Mouse (Mus musculus) lung, embryonic 14.5 days (tissue): ENCODE measurements around the gene Fank1. TPM values are rescaled to one million over a fixed set of nuclear protein-coding genes. Genes with fewer than 3 reads are reported as not detected.

Source experiments
- ATAC-seq: fragments of 200-750 bp; cut with Nextera tagmentation; 2 replicates; pipeline ENCODE4 v1.8.0; 2017; ENCODE audit warnings: mild to moderate bottlenecking, moderate TSS enrichment, moderate library complexity; ENCODE audit not compliant: insufficient read depth
- DNase-seq: peaks from one replicate; pipeline ENCODE4 v3.0.0-alpha.2; 2015
- H3K27ac ChIP-seq: fragments of 300-500 bp; sonication (generic); 2 replicates; pipeline ENCODE4 v1.5.1; 2014; ENCODE audit warnings: low read depth, mild to moderate bottlenecking, moderate library complexity
- H3K27me3 ChIP-seq: fragments of 300-500 bp; sonication (generic); 2 replicates; pipeline ENCODE4 v1.6.1; 2014; ENCODE audit warnings: low read length, control low read depth; ENCODE audit not compliant: insufficient read depth
- H3K36me3 ChIP-seq: fragments of 300-500 bp; sonication (generic); 2 replicates; pipeline ENCODE4 v1.6.1; 2014; ENCODE audit warnings: control low read depth; ENCODE audit not compliant: insufficient read depth
- H3K4me1 ChIP-seq: fragments of 300-500 bp; sonication (generic); 2 replicates; pipeline ENCODE4 v1.6.1; 2014; ENCODE audit warnings: antibody characterized with exemption, control low read depth; ENCODE audit not compliant: insufficient read depth
- H3K4me2 ChIP-seq: fragments of 300-500 bp; sonication (generic); 2 replicates; pipeline ENCODE4 v1.6.1; 2014; ENCODE audit warnings: mild to moderate bottlenecking
- H3K4me3 ChIP-seq: fragments of 300-500 bp; sonication (generic); 2 replicates; pipeline ENCODE4 v1.5.1; 2014; ENCODE audit warnings: low read depth, low read length
- H3K9ac ChIP-seq: fragments of 300-500 bp; sonication (generic); 2 replicates; pipeline ENCODE4 v1.6.1; 2014
- H3K9me3 ChIP-seq: fragments of 300-500 bp; sonication (generic); 2 replicates; pipeline ENCODE4 v1.6.1; 2016; ENCODE audit warnings: low read depth, low read length, control low read depth
- CTCF ChIP-seq: IDR thresholded peaks from 2 replicates; pipeline ENCODE4 v1.5.1; 2016; ENCODE audit warnings: antibody characterized with exemption, low read depth
- WGBS: fragments of 180-500 bp; shearing (Covaris S2); extraction: QIAGEN DNeasy Blood & Tissue Kit; methylation state at CpG from one replicate; pipeline ENCODE4 v1.1.7; 2014; 5-methylcytosine and 5-hydroxymethylcytosine counted together
- polyA plus RNA-seq: library from polyadenylated mRNA; unstranded; fragments of >200 nt; fragmentation: Nextera tagmentation; extraction: Ambion mirVana; gene quantifications from 2 replicates; pipeline ENCODE4 v1.2.1, GENCODE M21; 2014

Gene Fank1
- polyA plus RNA-seq, 1 experiment from 2014 or later, result 0.29 TPM

DNA sequence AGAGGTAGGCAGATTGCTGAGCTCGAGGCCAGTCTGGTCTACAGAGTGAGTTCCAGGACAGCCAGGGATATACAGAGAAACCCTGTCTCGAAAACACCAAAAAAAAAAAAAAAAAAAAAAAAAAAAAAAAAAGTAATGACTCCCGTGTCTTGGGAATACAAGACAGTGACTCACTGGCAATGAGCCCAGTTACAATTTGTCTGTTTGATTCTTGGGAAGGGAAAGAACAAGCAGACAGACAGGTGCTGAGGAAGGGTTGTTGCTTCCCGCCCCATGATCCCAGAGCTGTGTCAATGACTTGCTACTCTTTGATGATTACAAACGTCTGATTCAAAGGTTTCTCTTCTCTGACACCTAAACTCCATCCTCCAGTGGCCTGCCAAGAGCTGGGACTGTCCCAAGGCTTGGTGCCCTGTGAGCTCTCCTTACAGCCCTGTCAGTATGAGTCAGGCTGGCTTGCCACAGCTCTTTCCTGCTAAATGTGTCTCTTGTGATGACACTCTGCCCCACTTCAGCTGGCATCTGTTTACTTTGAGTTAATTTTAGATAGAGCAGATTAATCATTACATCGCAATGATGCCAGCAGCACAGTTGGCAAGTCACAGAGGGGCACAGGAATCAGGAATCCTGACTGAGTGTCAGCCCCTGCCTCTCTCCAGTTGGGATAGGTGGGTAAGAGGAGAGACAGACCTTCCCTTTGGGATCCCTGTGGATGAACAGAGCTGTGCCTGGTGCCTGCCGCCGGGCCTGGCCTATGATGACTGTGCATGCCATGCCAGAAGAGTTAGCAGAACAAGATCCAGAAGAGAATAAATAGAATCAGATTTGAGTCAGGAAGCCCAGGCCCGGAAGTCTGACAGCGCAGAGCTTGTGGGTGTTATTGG, 16.8 kb downstream of the Fank1 start:
- Histone ChIP-seq H3K4me2 (no peak overlapping the region), H3K9ac (no peak overlapping the region), H3K4me3 (no peak overlapping the region), H3K27ac (no peak overlapping the region), H3K27me3 (no peaks in the 10 kb centered on the region), H3K9me3 (no peaks in the 10 kb centered on the region), H3K36me3 (no peaks in the 10 kb centered on the region), H3K4me1 (0 out of 2 replicates have a peak, but pooled peaks cover 11% of the 10 kb centered on the region)
- WGBS, result 37% methylated on average over 10 of the region's 10 CpGs
- DNase-seq, result peak; percentile 82
- TF ChIP-seq CTCF, result no peak
- peak; percentile 69; the same call in 1 of the 2 replicates for ATAC-seq

DNA sequence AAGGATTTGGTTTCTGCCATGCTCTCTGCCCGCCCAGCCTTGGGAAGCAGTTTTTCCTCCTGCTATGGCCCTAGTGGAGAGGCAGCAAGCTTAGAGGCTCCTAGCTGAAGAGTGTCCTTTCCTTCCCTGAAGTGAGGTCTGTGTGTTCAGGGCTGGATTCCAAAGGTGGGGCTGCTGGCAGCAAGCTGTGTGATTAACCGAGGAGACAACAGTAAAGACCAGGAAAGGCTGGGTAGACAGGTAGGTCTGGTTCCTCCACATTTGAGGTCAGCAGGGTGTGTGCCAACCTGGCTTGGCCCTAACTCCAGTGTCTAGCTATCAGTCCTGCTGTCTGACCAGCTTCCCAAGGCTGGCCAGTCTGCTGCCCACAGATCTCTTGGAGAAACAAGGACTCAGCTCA, 18.1 kb downstream of the Fank1 start:
- H3K9ac ChIP-seq, result no peak overlapping the region
- no peak for DNase-seq
- H3K27ac ChIP-seq, result no peak overlapping the region
- H3K9me3 ChIP-seq, result no peaks in the 10 kb centered on the region
- TF ChIP-seq CTCF, result no peak
- no peaks in the 10 kb centered on the region for H3K36me3 ChIP-seq
- ATAC-seq, result no peak
- H3K4me3 ChIP-seq, result no peak overlapping the region
- 0 out of 2 replicates have a peak, but pooled peaks cover 11% of the 10 kb centered on the region for H3K4me1 ChIP-seq
- H3K4me2 ChIP-seq, result no peak overlapping the region
- H3K27me3 ChIP-seq, result no peaks in the 10 kb centered on the region
- WGBS, result 71% methylated on average over 2 of the region's 2 CpGs

DNA sequence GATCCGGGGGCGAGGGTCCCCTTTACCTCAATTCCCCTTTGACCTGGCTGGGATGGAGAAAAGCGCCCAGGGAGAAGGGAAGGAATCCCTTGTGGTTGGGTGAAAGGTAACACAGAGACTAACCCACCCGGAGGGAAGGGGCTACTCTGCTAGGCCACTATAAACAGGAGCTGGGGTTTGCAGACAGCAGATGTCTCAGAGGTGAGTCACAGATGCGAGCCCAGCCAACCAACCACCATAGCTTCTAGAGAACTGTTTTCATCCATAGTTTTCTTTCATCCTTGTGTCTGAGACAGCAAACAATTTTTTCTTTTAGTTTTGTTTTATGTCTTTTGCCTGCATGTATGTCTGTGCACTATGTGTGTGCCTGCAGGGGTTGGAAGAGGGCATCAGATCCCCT, 23.3 kb downstream of the Fank1 start:
- no peak overlapping the region for H3K9ac ChIP-seq
- no peak overlapping the region for H3K27ac ChIP-seq
- no peak overlapping the region for H3K4me2 ChIP-seq
- H3K9me3 ChIP-seq, result no peaks in the 10 kb centered on the region
- no peaks in the 10 kb centered on the region for H3K36me3 ChIP-seq
- H3K27me3 ChIP-seq, result no peaks in the 10 kb centered on the region
- DNase-seq (no peak), ATAC-seq (no peak)
- H3K4me1 ChIP-seq, result no peaks in the 10 kb centered on the region
- TF ChIP-seq CTCF, result no peak
- no peak overlapping the region for H3K4me3 ChIP-seq
- 69% methylated on average over 5 of the region's 5 CpGs for WGBS

DNA sequence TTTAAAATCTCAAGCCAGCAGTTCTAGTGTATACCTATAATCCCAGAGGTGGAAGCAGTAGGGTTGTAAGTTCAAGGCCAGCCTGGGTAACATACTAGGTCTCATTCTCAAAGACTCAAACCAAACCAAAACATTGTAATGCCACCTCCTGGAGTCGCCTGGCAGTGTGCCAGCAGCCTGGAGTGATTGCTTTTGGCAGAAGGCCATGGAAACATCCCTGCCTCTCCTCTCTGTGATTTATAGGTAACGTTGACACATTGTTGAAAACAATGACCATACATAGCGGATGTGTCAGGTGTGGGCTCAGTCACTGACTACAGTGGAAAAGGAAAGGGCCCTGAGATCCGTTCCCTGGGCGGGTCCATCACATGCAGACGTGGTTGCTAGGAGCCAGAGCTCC, 25.2 kb downstream of the Fank1 start:
- ATAC-seq (no peak), DNase-seq (peak; percentile 68)
- no peak overlapping the region for H3K27ac ChIP-seq
- no peaks in the 10 kb centered on the region for H3K36me3 ChIP-seq
- H3K4me1 ChIP-seq, result no peaks in the 10 kb centered on the region
- no peaks in the 10 kb centered on the region for H3K27me3 ChIP-seq
- H3K9me3 ChIP-seq, result no peaks in the 10 kb centered on the region
- 28% methylated on average over 6 of the region's 6 CpGs for WGBS
- H3K4me2 ChIP-seq, result no peak overlapping the region
- no peak for TF ChIP-seq CTCF
- H3K9ac ChIP-seq, result no peak overlapping the region
- H3K4me3 ChIP-seq, result no peak overlapping the region

DNA sequence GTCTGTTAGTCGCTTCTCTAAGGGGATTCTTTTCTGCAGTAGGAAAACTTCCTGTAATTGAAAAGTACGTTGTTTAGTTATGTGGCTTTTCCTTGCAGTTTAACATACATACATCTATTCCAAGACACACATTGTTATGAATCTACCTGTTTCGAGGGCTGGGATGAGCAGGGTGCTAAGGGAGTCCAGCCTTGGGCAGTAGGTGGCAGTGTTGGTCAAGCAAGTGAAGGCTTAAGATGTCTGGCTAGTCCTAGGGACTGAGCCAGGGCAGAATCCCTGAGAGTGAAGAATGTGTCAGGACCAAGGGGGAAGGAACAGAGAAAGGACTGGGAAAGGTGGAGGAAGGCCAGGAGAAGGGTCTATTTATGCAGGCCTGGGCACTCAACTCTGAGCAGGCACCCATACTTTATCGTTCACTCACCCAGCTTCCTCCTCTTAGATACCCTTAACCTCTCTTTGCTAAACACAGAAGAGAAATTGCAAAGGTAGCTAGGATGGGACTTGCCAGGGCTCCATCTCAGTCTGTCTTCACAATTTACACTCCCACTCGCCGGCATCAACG, 29.0 kb downstream of the Fank1 start:
- ATAC-seq (peak; percentile 90), DNase-seq (peak; percentile 92)
- H3K4me2 ChIP-seq, result no peak overlapping the region
- H3K4me3 ChIP-seq, result no peak overlapping the region
- no peaks in the 10 kb centered on the region for H3K4me1 ChIP-seq
- H3K36me3 ChIP-seq, result no peaks in the 10 kb centered on the region
- WGBS, result 50% methylated on average over 7 of the region's 7 CpGs
- peak; percentile 94 for TF ChIP-seq CTCF
- no peaks in the 10 kb centered on the region for H3K27me3 ChIP-seq
- H3K9me3 ChIP-seq, result no peaks in the 10 kb centered on the region
- H3K27ac ChIP-seq, result no peak overlapping the region
- H3K9ac ChIP-seq, result no peak overlapping the region

DNA sequence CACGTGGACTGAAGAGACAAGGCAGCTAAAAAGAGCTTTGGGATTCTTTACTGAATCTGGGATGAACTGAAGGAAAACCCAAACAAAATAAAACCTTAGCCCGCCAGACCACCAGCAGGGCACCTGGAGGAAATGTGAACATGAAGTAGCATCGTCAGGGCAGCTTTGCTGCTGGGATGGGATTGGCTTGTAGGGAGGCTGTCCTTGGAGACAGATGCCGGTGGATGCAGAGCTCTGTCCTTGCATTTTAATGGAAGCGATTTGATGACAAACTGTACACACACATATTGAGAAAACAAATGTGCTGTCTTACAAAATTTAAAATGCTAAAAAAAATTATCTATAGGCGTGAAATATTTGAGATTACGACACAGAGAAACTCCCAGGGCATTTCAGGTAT, 36.3 kb downstream of the Fank1 start:
- Histone ChIP-seq H3K36me3 (no peaks in the 10 kb centered on the region), H3K27me3 (no peaks in the 10 kb centered on the region), H3K9me3 (no peaks in the 10 kb centered on the region), H3K9ac (no peak overlapping the region), H3K4me2 (no peak overlapping the region), H3K27ac (no peak overlapping the region), H3K4me3 (no peak overlapping the region), H3K4me1 (no peaks in the 10 kb centered on the region)
- WGBS, result 65% methylated on average over 7 of the region's 7 CpGs
- no peak for TF ChIP-seq CTCF
- DNase-seq (no peak), ATAC-seq (no peak)

DNA sequence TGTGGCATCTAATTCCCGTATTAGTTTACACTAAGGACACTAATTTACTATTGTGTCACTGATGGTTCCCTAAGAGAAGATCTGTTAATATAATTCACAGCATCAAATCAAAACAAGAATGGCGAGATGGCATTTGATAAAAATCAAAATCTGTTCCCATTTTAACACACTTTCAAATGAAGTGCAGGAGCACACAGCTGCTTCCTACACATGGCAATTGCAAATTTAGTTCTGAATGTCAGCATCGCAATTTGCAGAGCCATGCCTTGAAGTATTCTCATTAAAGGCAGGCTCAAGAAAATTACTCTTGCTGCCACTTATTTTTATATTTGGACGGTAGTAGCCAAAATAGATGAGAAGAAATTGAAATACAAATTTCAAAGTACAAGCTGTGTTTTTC, 36.7 kb downstream of the Fank1 start:
- ATAC-seq (no peak), DNase-seq (no peak)
- no peaks in the 10 kb centered on the region for H3K4me1 ChIP-seq
- H3K36me3 ChIP-seq, result no peaks in the 10 kb centered on the region
- H3K4me2 ChIP-seq, result no peak overlapping the region
- H3K27ac ChIP-seq, result no peak overlapping the region
- no peaks in the 10 kb centered on the region for H3K9me3 ChIP-seq
- no peaks in the 10 kb centered on the region for H3K27me3 ChIP-seq
- H3K4me3 ChIP-seq, result no peak overlapping the region
- H3K9ac ChIP-seq, result no peak overlapping the region
- no peak for TF ChIP-seq CTCF
- WGBS, result 62% methylated on average over 4 of the region's 4 CpGs
